Mouse (Mus musculus) limb, embryonic 14.5 days (tissue): ENCODE data around the gene Hk3. TPM values are rescaled to one million over a fixed set of nuclear protein-coding genes. Genes with fewer than 3 reads are reported as not detected.

Source experiments
- ATAC-seq: fragments of 200-750 bp; cut with Nextera tagmentation; 2 replicates; pipeline ENCODE4 v1.8.0; 2017; ENCODE audit warnings: low read depth, moderate number of reproducible peaks, moderate TSS enrichment; ENCODE audit not compliant: low FRiP score
- DNase-seq: peaks from one replicate; pipeline ENCODE4 v3.0.0-alpha.2; 2015; ENCODE audit warnings: low spot score
- H3K27ac ChIP-seq: fragments of 300-500 bp; sonication (generic); replicated peaks from 2 replicates; pipeline ENCODE4 v1.5.1; 2014; ENCODE audit warnings: low read depth, mild to moderate bottlenecking, low read length, moderate library complexity, mixed read lengths
- H3K27me3 ChIP-seq: fragments of 300-500 bp; sonication (generic); 2 replicates; pipeline ENCODE4 v1.6.1; 2014; ENCODE audit warnings: low read length, mixed read lengths; ENCODE audit not compliant: control insufficient read depth, insufficient read depth
- H3K36me3 ChIP-seq: fragments of 300-500 bp; sonication (generic); 2 replicates; pipeline ENCODE4 v1.6.1; 2014; ENCODE audit warnings: mild to moderate bottlenecking, low read length, moderate library complexity, mixed read lengths; ENCODE audit not compliant: control insufficient read depth, insufficient read depth
- H3K4me1 ChIP-seq: fragments of 300-500 bp; sonication (generic); 2 replicates; pipeline ENCODE4 v1.6.1; 2014; ENCODE audit warnings: antibody characterized with exemption, low read length, mixed read lengths; ENCODE audit not compliant: control insufficient read depth, insufficient read depth
- H3K4me2 ChIP-seq: fragments of 300-500 bp; sonication (generic); replicated peaks from 2 replicates; pipeline ENCODE4 v1.6.1; 2014; ENCODE audit warnings: low read depth, mild to moderate bottlenecking, low read length, moderate library complexity; ENCODE audit not compliant: severe bottlenecking
- H3K4me3 ChIP-seq: fragments of 300-500 bp; sonication (generic); replicated peaks from 2 replicates; pipeline ENCODE4 v1.5.1; 2014; ENCODE audit warnings: low read length
- H3K9ac ChIP-seq: fragments of 300-500 bp; sonication (generic); 2 replicates; pipeline ENCODE4 v1.6.1; 2014; ENCODE audit warnings: mild to moderate bottlenecking, low read depth, low read length, moderate library complexity; ENCODE audit not compliant: severe bottlenecking
- H3K9me3 ChIP-seq: fragments of 300-500 bp; sonication (generic); 2 replicates; pipeline ENCODE4 v1.6.1; 2016; ENCODE audit warnings: low read length; ENCODE audit not compliant: control insufficient read depth
- POLR2A ChIP-seq: fragments of 200-500 bp; IDR thresholded peaks from 2 replicates; pipeline ENCODE4 v1.8.0; 2012; ENCODE audit warnings: inconsistent platforms, mild to moderate bottlenecking, moderate library complexity, borderline replicate concordance; ENCODE audit not compliant: insufficient read depth, insufficient read length; ENCODE audit errors: extremely low read depth
- WGBS: fragments of 180-500 bp; shearing (Covaris S2); extraction: QIAGEN DNeasy Blood & Tissue Kit; methylation state at CpG from one replicate; pipeline ENCODE4 v1.1.7; 2014; 5-methylcytosine and 5-hydroxymethylcytosine counted together
- polyA plus RNA-seq, 2 experiments: library from polyadenylated mRNA; depleted of rRNA in 1 of 2; stranded (reverse) in 1 of 2; unstranded in 1 of 2; fragments of >200 nt; fragmentation: Nextera tagmentation in 1 of 2; extraction: Ambion mirVana in 1 of 2; gene quantifications; 2 replicates each; pipeline versions ENCODE4 v1.2.1 to v1.2.3; 2012 to 2014

Gene Hk3
- polyA plus RNA-seq, 2 experiments, result 1.5 to 1.7 TPM

- Histone ChIP-seq H3K36me3 (no peaks in the 10 kb centered on the region), H3K27ac (no peak overlapping the region), H3K4me3 (no peak overlapping the region), H3K4me1 (no peaks in the 10 kb centered on the region), H3K9me3 (no peaks in the 10 kb centered on the region), H3K4me2 (no peak overlapping the region), H3K27me3 (no peaks in the 10 kb centered on the region), H3K9ac (no peak overlapping the region)
- no peak for TF ChIP-seq POLR2A
- 79% methylated on average over 10 of the region's 10 CpGs for whole genome bisulfite sequencing
- ATAC-seq, result no peak
- DNase-seq, result no peak
These were observed 20.8 kb downstream of the Hk3 start for GRCm38 (mm10) chr13:55000433-55000832.

GRCm38 (mm10) chr13:54997568-54997967 lies 23.6 kb downstream of the Hk3 start:
- no peak overlapping the region for H3K9ac ChIP-seq
- H3K9me3 ChIP-seq, result no peaks in the 10 kb centered on the region
- no peak for TF ChIP-seq POLR2A
- 81% methylated on average over 7 of the region's 8 CpGs for WGBS
- H3K4me3 ChIP-seq, result no peak overlapping the region
- no peaks in the 10 kb centered on the region for H3K27me3 ChIP-seq
- no peaks in the 10 kb centered on the region for H3K36me3 ChIP-seq
- no peak overlapping the region for H3K4me2 ChIP-seq
- ATAC-seq (no peak), DNase-seq (no peak)
- no peaks in the 10 kb centered on the region for H3K4me1 ChIP-seq
- no peak overlapping the region for H3K27ac ChIP-seq

GRCm38 (mm10) chr13:54995161-54995560 lies 26.0 kb downstream of the Hk3 start:
- H3K4me3 ChIP-seq, result no peak overlapping the region
- H3K9me3 ChIP-seq, result no peaks in the 10 kb centered on the region
- WGBS, result 59% methylated on average over 6 of the region's 6 CpGs
- H3K4me1 ChIP-seq, result no peaks in the 10 kb centered on the region
- no peak overlapping the region for H3K27ac ChIP-seq
- H3K27me3 ChIP-seq, result no peaks in the 10 kb centered on the region
- DNase-seq (no peak), ATAC-seq (no peak)
- no peaks in the 10 kb centered on the region for H3K36me3 ChIP-seq
- no peak overlapping the region for H3K4me2 ChIP-seq
- TF ChIP-seq POLR2A, result no peak
- no peak overlapping the region for H3K9ac ChIP-seq

DNA sequence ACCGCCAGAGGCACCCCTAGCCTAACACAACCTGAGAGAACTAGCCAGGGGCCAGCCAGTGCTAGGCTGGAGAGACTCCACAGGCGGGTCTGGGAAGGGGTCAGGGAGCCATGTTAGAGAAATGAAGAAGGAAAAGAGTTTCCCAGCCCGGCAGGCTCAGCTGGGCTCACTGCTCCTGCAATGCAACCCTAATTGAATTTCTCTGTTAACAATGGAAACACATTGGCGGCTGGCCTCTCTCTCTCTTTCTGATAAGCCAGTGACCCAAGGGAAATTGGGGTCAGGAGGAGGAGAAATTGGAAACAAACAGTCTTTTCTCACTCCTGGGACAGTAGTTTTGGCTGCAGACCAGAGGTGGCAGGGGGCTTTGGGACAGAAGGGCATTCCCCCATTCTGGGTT lies 26.6 kb downstream of the Hk3 start:
- DNase-seq, result no peak

GRCm38 (mm10) chr13:54992215-54992614 lies 29.0 kb downstream of the Hk3 start:
- no peak overlapping the region for H3K27ac ChIP-seq
- no peak overlapping the region for H3K9ac ChIP-seq
- no peak overlapping the region for H3K4me3 ChIP-seq
- ATAC-seq, result no peak
- no peaks in the 10 kb centered on the region for H3K36me3 ChIP-seq
- WGBS, result 71% methylated on average over 7 of the region's 7 CpGs
- H3K27me3 ChIP-seq, result no peaks in the 10 kb centered on the region
- H3K9me3 ChIP-seq, result no peaks in the 10 kb centered on the region
- no peak overlapping the region for H3K4me2 ChIP-seq
- no peaks in the 10 kb centered on the region for H3K4me1 ChIP-seq
- no peak for TF ChIP-seq POLR2A
- DNase-seq, result no peak

More for the DNA sequence above, 26.6 kb downstream of the Hk3 start:
- H3K4me1 ChIP-seq, result no peaks in the 10 kb centered on the region
- H3K4me3 ChIP-seq, result no peak overlapping the region
- no peaks in the 10 kb centered on the region for H3K36me3 ChIP-seq
- 30% methylated on average over 4 of the region's 4 CpGs for WGBS
- TF ChIP-seq POLR2A, result no peak
- H3K9me3 ChIP-seq, result no peaks in the 10 kb centered on the region
- no peak overlapping the region for H3K27ac ChIP-seq
- no peak overlapping the region for H3K9ac ChIP-seq
- no peak overlapping the region for H3K4me2 ChIP-seq
- no peaks in the 10 kb centered on the region for H3K27me3 ChIP-seq
- no peak for ATAC-seq

GRCm38 (mm10) chr13:54988181-54988760 lies 32.9 kb downstream of the Hk3 start:
- H3K4me1 ChIP-seq, result no peaks in the 10 kb centered on the region
- H3K9ac ChIP-seq, result no peak overlapping the region
- H3K27me3 ChIP-seq, result no peaks in the 10 kb centered on the region
- no peak overlapping the region for H3K4me2 ChIP-seq
- no peak for TF ChIP-seq POLR2A
- DNase-seq, result no peak
- no peak overlapping the region for H3K27ac ChIP-seq
- H3K36me3 ChIP-seq, result no peaks in the 10 kb centered on the region
- no peak overlapping the region for H3K4me3 ChIP-seq
- H3K9me3 ChIP-seq, result no peaks in the 10 kb centered on the region
- 39% methylated on average over 7 of the region's 7 CpGs for WGBS
- no peak for ATAC-seq
